Mouse (Mus musculus) kidney, embryonic 15.5 days (tissue): ENCODE measurements around the gene Intu. TPM values are rescaled to one million over a fixed set of nuclear protein-coding genes. Genes with fewer than 3 reads are reported as not detected.

Source experiments
- ATAC-seq: fragments of 200-750 bp; cut with Nextera tagmentation; replicated peaks from 2 replicates; pipeline ENCODE4 v1.8.0; 2017; ENCODE audit warnings: moderate TSS enrichment; ENCODE audit not compliant: low FRiP score
- H3K27ac ChIP-seq: fragments of 300-500 bp; sonication (generic); 2 replicates; pipeline ENCODE4 v1.5.1; 2015; ENCODE audit warnings: mild to moderate bottlenecking, inconsistent platforms
- H3K27me3 ChIP-seq: fragments of 300-500 bp; sonication (generic); 2 replicates; pipeline ENCODE4 v1.6.1; 2015; ENCODE audit warnings: inconsistent platforms
- H3K36me3 ChIP-seq: fragments of 300-500 bp; sonication (generic); 2 replicates; pipeline ENCODE4 v1.6.1; 2015; ENCODE audit warnings: inconsistent platforms
- H3K4me1 ChIP-seq: fragments of 300-500 bp; sonication (generic); 2 replicates; pipeline ENCODE4 v1.6.1; 2015; ENCODE audit warnings: inconsistent platforms
- H3K4me2 ChIP-seq: fragments of 300-500 bp; sonication (generic); 2 replicates; pipeline ENCODE4 v1.6.1; 2015; ENCODE audit warnings: moderate library complexity, mild to moderate bottlenecking, inconsistent platforms
- H3K4me3 ChIP-seq: fragments of 300-500 bp; sonication (generic); replicated peaks from 2 replicates; pipeline ENCODE4 v1.5.1; 2015; ENCODE audit warnings: mild to moderate bottlenecking, inconsistent platforms
- H3K9ac ChIP-seq: fragments of 300-500 bp; sonication (generic); 2 replicates; pipeline ENCODE4 v1.6.1; 2015; ENCODE audit warnings: mild to moderate bottlenecking, inconsistent platforms
- H3K9me3 ChIP-seq: fragments of 300-500 bp; sonication (generic); replicated peaks from 2 replicates; pipeline ENCODE4 v1.6.1; 2016; ENCODE audit warnings: inconsistent platforms
- WGBS: fragments of 180-500 bp; shearing (Covaris S2); methylation state at CpG from one replicate; pipeline ENCODE4 v1.1.7; 2015; ENCODE audit warnings: mixed read lengths; 5-methylcytosine and 5-hydroxymethylcytosine counted together
- polyA plus RNA-seq: library from polyadenylated mRNA; unstranded; fragments of >200 nt; fragmentation: Nextera tagmentation; extraction: Ambion mirVana; gene quantifications from 2 replicates; pipeline ENCODE4 v1.2.1, GENCODE M21; 2015

Gene Intu
- polyA plus RNA-seq, 1 experiment from 2014 or later: 3.4 TPM

DNA sequence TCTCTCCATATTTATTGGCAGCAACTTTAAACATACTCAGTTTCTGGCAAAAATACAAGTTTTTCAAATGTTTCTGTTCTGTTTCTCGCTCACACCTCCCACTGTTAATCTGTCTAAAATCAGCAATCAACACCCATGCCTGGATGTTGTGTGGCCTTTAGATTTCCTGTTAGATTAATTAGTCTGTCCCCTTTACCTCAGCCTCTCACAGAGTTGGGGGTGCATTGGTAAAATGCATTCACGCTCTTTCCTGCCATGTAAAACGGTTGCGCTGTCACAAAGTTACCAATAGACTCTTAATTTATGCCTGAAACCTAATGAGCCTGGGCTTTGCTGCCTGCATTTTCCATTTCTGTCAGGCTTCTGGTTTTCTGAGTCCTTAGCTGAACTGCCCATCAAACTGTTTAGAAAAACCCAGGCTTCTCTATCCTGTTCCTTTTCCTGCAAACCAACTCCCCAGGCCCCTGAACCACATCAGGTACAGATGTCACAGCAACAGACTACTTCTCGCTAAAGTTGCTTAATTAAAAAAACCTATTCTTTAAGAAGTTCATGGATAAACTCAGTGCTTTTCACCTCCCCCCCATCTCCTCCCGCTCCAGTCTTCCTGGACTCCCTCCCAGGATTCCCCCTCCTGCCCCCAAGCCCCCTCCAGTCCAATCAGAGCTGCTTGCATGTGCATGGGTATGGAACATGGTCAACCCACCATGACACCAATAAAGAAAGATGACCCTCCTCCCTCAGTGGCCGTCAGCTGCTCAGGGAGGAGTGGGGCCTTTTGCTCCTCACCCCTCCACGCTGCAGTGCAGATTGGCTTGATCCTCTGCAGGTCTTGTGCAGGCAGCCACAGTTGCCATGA, 136.0 kb downstream of the Intu start:
- no peaks in the 10 kb centered on the region for H3K9me3 ChIP-seq
- H3K4me2 ChIP-seq: no peak overlapping the region
- H3K9ac ChIP-seq: no peak overlapping the region
- H3K27ac ChIP-seq: no peak overlapping the region
- no peak overlapping the region for H3K4me3 ChIP-seq
- H3K36me3 ChIP-seq: peaks cover 10% of the 10 kb centered on the region; the same call in 1 of the 2 replicates
- no peaks in the 10 kb centered on the region for H3K4me1 ChIP-seq
- no peaks in the 10 kb centered on the region for H3K27me3 ChIP-seq
- ATAC-seq: no peak
- WGBS: 62% methylated on average over 8 of the region's 8 CpGs

DNA sequence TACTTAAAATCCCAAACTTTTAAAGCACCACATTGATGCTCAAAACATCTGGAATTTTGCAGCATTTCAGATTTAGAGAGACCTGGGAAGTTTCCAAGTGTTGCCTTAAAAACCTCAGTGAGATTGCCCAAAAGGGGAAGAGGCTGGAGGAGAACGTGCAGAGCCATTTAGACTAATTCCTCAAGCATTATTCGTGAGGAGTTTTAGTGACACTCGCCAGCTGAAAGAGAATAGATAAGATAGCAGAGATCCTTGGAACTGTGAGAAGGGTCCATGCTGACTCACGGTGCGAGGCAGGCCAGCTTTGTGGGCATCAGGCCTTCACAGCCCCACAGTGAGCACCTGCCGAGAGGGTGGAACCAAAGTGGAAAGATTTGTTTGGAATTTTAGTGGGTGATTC, 137.8 kb downstream of the Intu start:
- no peak overlapping the region for H3K4me2 ChIP-seq
- WGBS: 79% methylated on average over 6 of the region's 6 CpGs
- H3K4me1 ChIP-seq: no peaks in the 10 kb centered on the region
- no peaks in the 10 kb centered on the region for H3K9me3 ChIP-seq
- H3K27me3 ChIP-seq: no peaks in the 10 kb centered on the region
- H3K9ac ChIP-seq: no peak overlapping the region
- H3K4me3 ChIP-seq: no peak overlapping the region
- H3K27ac ChIP-seq: no peak overlapping the region
- H3K36me3 ChIP-seq: peaks cover 12% of the 10 kb centered on the region; the same call in 1 of the 2 replicates
- ATAC-seq: no peak

DNA sequence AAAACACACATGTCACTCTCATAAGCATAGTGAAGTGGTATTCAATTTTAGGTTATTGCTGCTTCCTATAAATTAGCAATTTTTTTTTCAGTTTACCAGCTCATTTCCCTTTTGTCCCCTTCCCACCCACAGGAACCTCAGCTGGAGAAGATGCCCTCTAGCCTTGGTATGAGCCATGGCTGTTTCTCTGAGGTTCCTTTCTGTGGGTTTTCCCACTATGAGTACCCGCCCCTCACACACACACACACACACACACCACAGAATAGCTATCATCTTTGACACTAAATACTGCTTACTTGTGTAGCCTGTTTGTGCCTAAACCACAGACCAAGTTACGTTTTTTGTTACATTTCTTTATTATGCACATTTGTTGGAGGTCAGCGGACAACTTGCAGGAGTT, 138.3 kb downstream of the Intu start:
- Histone ChIP-seq H3K9me3 (no peaks in the 10 kb centered on the region), H3K4me1 (no peaks in the 10 kb centered on the region), H3K4me2 (no peak overlapping the region), H3K27ac (no peak overlapping the region), H3K36me3 (peaks cover 8% of the 10 kb centered on the region; the same call in 1 of the 2 replicates), H3K9ac (no peak overlapping the region), H3K4me3 (no peak overlapping the region), H3K27me3 (no peaks in the 10 kb centered on the region)
- no peak for ATAC-seq
- 92% methylated on average over 3 of the region's 3 CpGs for WGBS

DNA sequence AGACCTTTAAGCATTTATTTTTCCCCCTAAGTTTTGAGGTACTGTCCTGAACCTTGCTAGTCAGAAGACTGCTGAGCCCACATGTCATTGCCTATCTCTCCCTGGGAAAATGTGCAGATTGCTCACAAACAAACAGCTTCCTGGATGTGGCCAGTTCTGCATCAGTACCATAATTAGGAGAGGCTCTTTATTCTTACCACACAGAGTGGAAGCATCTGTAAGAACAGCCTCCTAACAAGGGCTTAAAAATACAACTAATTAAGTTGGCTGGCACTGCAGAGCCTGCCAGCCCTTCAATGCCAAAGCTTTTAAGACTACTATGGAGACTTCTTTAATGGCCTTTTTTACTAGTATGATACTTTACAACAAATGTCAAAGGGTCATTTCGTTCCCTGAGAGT, 142.4 kb downstream of the Intu start:
- Histone ChIP-seq H3K9ac (no peak overlapping the region), H3K9me3 (no peaks in the 10 kb centered on the region), H3K4me2 (no peak overlapping the region), H3K4me1 (no peaks in the 10 kb centered on the region), H3K4me3 (no peak overlapping the region), H3K27ac (no peak overlapping the region), H3K36me3 (0 out of 2 replicates have a peak, but pooled peaks cover 3% of the 10 kb centered on the region), H3K27me3 (no peaks in the 10 kb centered on the region)
- ATAC-seq: no peak
- WGBS: 77% methylated on average over 1 of the region's 1 CpGs

DNA sequence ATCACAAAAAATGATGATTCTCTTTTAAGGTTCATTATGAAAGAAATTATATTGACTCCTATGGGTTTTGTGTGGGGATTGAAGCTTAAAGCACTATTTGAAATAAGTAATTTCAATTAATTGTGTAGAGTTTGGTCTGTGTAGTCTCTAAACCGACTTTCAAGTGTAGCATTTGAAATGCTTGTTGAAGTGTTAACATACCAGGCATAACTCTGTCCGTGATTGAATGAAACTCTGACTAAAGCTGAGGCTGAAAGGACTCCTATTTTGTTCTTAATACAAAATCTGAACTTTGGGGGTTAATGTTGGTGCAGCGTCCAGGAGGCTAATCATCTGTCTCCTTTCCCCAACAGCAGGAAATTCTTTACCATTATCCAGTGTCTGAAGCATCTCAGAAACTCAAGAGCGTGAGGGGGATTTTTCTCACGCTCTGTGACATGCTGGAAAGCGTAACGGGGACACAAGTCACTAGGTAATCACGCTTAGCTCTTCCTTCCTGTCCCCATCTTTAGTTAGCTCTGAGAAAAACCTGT, 143.9 kb downstream of the Intu start:
- Histone ChIP-seq H3K36me3 (0 out of 2 replicates have a peak, but pooled peaks cover 6% of the 10 kb centered on the region), H3K27me3 (no peaks in the 10 kb centered on the region), H3K9ac (no peak overlapping the region), H3K27ac (no peak overlapping the region), H3K4me3 (no peak overlapping the region), H3K4me2 (no peak overlapping the region), H3K4me1 (no peaks in the 10 kb centered on the region), H3K9me3 (no peaks in the 10 kb centered on the region)
- 67% methylated on average over 8 of the region's 8 CpGs for WGBS
- ATAC-seq: no peak

DNA sequence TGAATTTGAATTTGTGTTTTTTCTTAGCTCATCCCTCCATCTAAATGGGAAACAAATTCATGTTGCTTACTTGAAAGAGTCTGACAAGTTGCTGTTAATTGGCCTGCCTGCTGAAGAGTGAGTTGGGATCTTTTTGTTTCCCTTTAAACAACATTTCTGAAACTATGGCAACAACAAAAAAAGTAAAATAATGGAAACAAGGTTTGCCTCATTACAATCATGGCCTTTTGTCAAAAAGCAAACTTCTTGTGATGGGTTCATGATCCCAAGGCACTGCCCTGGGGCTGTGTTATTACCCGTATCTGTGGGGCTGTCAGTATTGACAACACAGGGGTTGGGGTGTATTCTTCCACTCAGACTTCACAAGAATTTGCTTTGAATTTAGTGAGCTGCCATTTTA, 147.8 kb downstream of the Intu start:
- no peaks in the 10 kb centered on the region for H3K27me3 ChIP-seq
- H3K9me3 ChIP-seq: no peaks in the 10 kb centered on the region
- ATAC-seq: no peak
- H3K27ac ChIP-seq: no peak overlapping the region
- 84% methylated on average over 1 of the region's 1 CpGs for WGBS
- H3K36me3 ChIP-seq: 0 out of 2 replicates have a peak, but pooled peaks cover 3% of the 10 kb centered on the region
- H3K4me3 ChIP-seq: no peak overlapping the region
- H3K4me1 ChIP-seq: no peaks in the 10 kb centered on the region
- no peak overlapping the region for H3K9ac ChIP-seq
- no peak overlapping the region for H3K4me2 ChIP-seq

DNA sequence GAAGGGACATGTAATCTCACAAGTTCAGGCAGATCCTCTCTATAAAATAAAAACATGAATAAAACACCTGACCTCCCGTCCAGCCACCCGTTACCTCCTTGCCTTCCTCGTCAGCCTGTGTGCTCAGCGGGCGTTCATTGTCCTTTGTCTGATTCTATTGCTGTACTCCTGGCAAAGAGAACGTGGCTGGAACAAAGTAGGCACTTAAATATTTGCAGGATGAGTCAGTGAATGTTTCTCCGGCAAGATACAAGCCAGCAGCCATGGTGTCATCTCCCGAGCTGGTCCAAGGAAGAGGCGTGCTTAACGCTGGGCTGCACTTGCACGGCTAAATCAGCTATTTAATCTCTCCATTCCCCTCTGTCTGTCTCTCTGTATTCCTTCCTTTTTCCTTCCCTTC, 151.3 kb downstream of the Intu start:
- H3K4me2 ChIP-seq: no peak overlapping the region
- ATAC-seq: peak; percentile 54; the same call in 1 of the 2 replicates
- 59% methylated on average over 11 of the region's 11 CpGs for WGBS

DNA sequence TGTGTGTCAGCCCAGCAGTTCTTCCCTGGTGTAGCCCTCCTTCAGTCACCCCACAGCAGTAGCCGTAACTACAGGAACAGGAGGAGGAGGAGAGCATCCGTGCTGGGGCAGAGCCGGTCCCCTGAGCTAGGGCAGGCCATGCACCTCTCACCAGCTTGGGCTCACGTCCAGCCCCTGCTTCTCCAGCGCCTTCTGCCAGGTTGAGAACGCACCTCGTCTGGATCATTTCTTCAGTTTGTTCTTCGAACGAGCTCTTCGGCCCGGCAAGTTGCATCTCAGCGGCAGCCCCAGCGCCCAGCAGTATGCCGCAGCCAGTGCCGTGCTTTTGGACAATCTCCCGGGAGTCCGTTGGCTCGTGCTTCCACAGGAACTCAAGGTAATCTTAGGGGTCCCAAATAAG, 152.1 kb downstream of the Intu start:
- ATAC-seq: no peak
- whole genome bisulfite sequencing: 93% methylated on average over 18 of the region's 18 CpGs

More for the DNA sequence above, 151.3 kb downstream of the Intu start:
- Histone ChIP-seq H3K4me1 (peaks cover 8% of the 10 kb centered on the region; the same call in 1 of the 2 replicates), H3K36me3 (0 out of 2 replicates have a peak, but pooled peaks cover 3% of the 10 kb centered on the region), H3K4me3 (no peak overlapping the region), H3K27ac (no peak overlapping the region), H3K9ac (no peak overlapping the region), H3K27me3 (no peaks in the 10 kb centered on the region), H3K9me3 (no peaks in the 10 kb centered on the region)

DNA sequence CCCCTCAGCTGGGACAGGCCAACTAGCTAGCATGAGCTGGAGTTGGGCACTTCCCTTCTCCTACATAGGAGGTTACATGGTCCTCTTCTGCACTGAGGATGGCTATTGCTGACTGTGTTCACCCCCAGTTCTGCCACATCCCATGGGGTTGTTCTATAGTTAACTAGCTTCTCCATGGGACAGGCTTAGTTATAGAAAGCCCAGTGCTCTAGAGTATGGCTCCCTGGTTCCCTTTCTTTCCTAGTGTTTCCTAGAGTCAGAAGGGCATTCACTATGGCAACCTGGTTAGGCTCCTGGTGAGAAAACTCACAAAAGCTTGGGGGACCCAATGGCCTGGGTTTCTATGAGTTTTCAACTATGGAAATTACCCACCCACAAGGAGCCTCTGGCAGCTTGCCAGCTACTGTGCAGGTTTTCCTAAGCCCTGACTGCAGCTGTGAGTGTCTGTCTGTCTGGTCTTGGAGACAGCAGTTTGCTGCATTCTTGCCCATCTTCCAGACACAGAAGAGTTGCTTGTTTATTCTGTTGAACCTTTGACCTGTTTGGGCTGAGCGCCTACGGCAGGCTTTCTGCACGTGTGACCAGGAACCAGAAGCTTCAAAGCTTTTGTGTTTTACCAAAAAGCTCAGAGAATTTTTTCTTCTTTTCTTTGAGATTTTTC, 154.9 kb downstream of the Intu start:
- Histone ChIP-seq H3K4me2 (no peak overlapping the region), H3K9ac (no peak overlapping the region), H3K9me3 (no peaks in the 10 kb centered on the region), H3K4me3 (no peak overlapping the region), H3K4me1 (peaks cover 8% of the 10 kb centered on the region; the same call in 1 of the 2 replicates), H3K36me3 (0 out of 2 replicates have a peak, but pooled peaks cover 5% of the 10 kb centered on the region), H3K27me3 (no peaks in the 10 kb centered on the region), H3K27ac (no peak overlapping the region)
- ATAC-seq: peak; percentile 56; the same call in 1 of the 2 replicates
- WGBS: 8% methylated on average over 3 of the region's 3 CpGs

More for the DNA sequence above, 152.1 kb downstream of the Intu start:
- no peak overlapping the region for H3K4me3 ChIP-seq
- H3K9ac ChIP-seq: no peak overlapping the region
- no peak overlapping the region for H3K27ac ChIP-seq
- H3K36me3 ChIP-seq: 0 out of 2 replicates have a peak, but pooled peaks cover 5% of the 10 kb centered on the region
- no peak overlapping the region for H3K4me2 ChIP-seq
- peaks cover 8% of the 10 kb centered on the region; the same call in 1 of the 2 replicates for H3K4me1 ChIP-seq
- no peaks in the 10 kb centered on the region for H3K9me3 ChIP-seq
- H3K27me3 ChIP-seq: no peaks in the 10 kb centered on the region

DNA sequence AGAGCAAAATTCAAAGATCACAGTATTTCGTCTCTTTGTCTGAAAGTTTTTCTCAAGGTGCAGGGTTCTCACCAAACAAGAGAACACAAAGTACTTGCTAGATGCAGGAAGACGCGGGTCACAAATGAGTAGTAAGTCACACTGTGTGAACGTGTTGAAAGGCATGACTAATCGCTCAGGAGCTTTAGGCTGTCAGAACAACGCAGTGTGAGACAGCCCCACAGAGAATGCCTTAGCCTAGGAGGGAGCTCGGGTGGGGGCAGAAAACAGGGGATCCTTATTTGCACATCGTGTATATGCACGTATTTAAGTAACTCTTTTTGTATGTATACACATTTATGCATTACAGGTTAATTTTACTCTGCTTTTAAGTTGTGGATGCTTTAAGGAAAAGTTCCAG, 155.8 kb downstream of the Intu start:
- Histone ChIP-seq H3K27ac (no peak overlapping the region), H3K36me3 (0 out of 2 replicates have a peak, but pooled peaks cover 5% of the 10 kb centered on the region), H3K4me1 (peaks cover 8% of the 10 kb centered on the region; the same call in 1 of the 2 replicates), H3K9ac (no peak overlapping the region), H3K4me2 (no peak overlapping the region), H3K27me3 (no peaks in the 10 kb centered on the region), H3K4me3 (no peak overlapping the region), H3K9me3 (no peaks in the 10 kb centered on the region)
- WGBS: 49% methylated on average over 9 of the region's 9 CpGs
- ATAC-seq: no peak

DNA sequence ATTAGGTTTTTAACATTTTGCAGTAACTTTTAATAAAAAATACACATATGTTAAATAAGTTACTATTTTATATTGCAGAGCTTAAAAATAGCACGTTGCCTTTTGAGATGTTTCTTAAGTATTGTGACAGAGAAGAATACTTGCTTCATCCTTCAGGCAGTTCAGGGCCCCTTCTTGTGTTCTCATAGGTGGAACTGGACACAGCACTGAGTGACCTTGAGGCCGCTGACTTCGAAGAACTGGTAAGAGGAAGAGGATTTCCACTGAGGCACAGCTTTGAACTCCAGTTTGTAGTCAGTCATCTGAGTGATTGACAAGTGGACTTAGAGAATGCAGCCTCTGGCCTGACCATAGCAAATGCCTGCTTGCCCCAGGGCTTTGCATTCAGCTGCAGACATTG, 156.5 kb downstream of the Intu start:
- Histone ChIP-seq H3K4me1 (peaks cover 8% of the 10 kb centered on the region; the same call in 1 of the 2 replicates), H3K9ac (no peak overlapping the region), H3K27ac (no peak overlapping the region), H3K36me3 (0 out of 2 replicates have a peak, but pooled peaks cover 5% of the 10 kb centered on the region), H3K4me3 (no peak overlapping the region), H3K4me2 (no peak overlapping the region), H3K9me3 (no peaks in the 10 kb centered on the region), H3K27me3 (no peaks in the 10 kb centered on the region)
- WGBS: 84% methylated on average over 3 of the region's 3 CpGs
- ATAC-seq: no peak

DNA sequence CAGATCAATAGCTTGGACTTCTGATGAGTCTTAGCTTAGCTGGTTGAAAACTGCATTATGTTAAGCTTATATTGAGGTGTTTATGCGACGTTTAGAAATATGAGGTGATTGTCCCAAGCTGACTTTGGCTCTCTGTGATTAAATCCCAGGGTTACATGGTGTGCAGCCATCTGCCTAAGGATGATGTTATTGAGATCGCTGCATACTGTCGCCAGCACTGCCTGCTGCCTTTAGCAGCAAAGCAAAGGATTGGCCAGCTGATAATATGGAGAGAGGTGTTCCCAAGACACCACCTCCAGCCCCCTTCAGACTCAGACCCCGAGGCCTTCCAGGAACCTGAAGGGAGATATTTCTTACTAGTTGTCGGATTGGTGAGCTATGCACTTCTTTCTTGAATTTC, 160.5 kb downstream of the Intu start:
- Histone ChIP-seq H3K27me3 (no peaks in the 10 kb centered on the region), H3K9ac (no peak overlapping the region), H3K4me2 (no peak overlapping the region), H3K4me3 (no peak overlapping the region), H3K36me3 (peaks cover 13% of the 10 kb centered on the region; the same call in 1 of the 2 replicates), H3K4me1 (no peaks in the 10 kb centered on the region), H3K27ac (no peak overlapping the region), H3K9me3 (no peaks in the 10 kb centered on the region)
- WGBS: 90% methylated on average over 6 of the region's 6 CpGs
- no peak for ATAC-seq
